Mouse (Mus musculus) spleen, adult 2 months (tissue): ENCODE data around the gene Ctu2. TPM values are rescaled to one million over a fixed set of nuclear protein-coding genes. Genes with fewer than 3 reads are reported as not detected.

ENCODE experiments used
- DNase-seq, 2 experiments: peaks; one replicate each; pipeline versions ENCODE4 v3.0.0 to v3.0.0-alpha.2; 2012 to 2021; ENCODE audit warnings: low spot score in 2 of 2, low read depth in 1 of 2
- H3K27ac ChIP-seq: fragments of 200-500 bp; 2 replicates; pipeline ENCODE4 v1.5.1; 2012; ENCODE audit warnings: low read length, inconsistent platforms; ENCODE audit not compliant: insufficient read depth
- H3K27me3 ChIP-seq: fragments of 200-500 bp; 2 replicates; pipeline ENCODE4 v1.6.1; 2012; ENCODE audit warnings: mild to moderate bottlenecking, moderate library complexity, low read length, inconsistent platforms; ENCODE audit not compliant: control insufficient read depth, insufficient read depth
- H3K36me3 ChIP-seq: fragments of 200-500 bp; 2 replicates; pipeline ENCODE4 v1.6.1; 2012; ENCODE audit warnings: mild to moderate bottlenecking, low read length, inconsistent platforms; ENCODE audit not compliant: control insufficient read depth, insufficient read depth
- H3K4me1 ChIP-seq: fragments of 200-500 bp; 2 replicates; pipeline ENCODE4 v1.6.1; 2011; ENCODE audit warnings: inconsistent platforms; ENCODE audit not compliant: control insufficient read depth, insufficient read depth, insufficient read length
- H3K4me3 ChIP-seq: fragments of 200-500 bp; 2 replicates; pipeline ENCODE4 v1.5.1; 2011; ENCODE audit warnings: mild to moderate bottlenecking, inconsistent platforms; ENCODE audit not compliant: insufficient read depth, insufficient read length; ENCODE audit errors: extremely low read depth
- CTCF ChIP-seq: fragments of 200-500 bp; IDR thresholded peaks from 2 replicates; pipeline ENCODE4 v1.5.1; 2011; ENCODE audit warnings: mild to moderate bottlenecking, inconsistent platforms; ENCODE audit not compliant: insufficient read depth, insufficient read length, insufficient replicate concordance; ENCODE audit errors: extremely low read depth
- POLR2A ChIP-seq: fragments of 200-500 bp; IDR thresholded peaks from 2 replicates; pipeline ENCODE4 v1.6.1; 2011; ENCODE audit warnings: low read depth, low read length, inconsistent platforms
- WGBS: fragments of 180-500 bp; shearing (Covaris S2); methylation state at CpG from one replicate; pipeline ENCODE4 v1.1.7; 2018; 5-methylcytosine and 5-hydroxymethylcytosine counted together
- polyA plus RNA-seq: library from polyadenylated mRNA; depleted of rRNA; stranded (reverse); fragments of >200 nt; gene quantifications from 2 replicates; pipeline ENCODE4 v1.2.3, GENCODE M21; 2012

Gene Ctu2
- polyA plus RNA-seq, 1 experiment: 40.8 TPM

DNA sequence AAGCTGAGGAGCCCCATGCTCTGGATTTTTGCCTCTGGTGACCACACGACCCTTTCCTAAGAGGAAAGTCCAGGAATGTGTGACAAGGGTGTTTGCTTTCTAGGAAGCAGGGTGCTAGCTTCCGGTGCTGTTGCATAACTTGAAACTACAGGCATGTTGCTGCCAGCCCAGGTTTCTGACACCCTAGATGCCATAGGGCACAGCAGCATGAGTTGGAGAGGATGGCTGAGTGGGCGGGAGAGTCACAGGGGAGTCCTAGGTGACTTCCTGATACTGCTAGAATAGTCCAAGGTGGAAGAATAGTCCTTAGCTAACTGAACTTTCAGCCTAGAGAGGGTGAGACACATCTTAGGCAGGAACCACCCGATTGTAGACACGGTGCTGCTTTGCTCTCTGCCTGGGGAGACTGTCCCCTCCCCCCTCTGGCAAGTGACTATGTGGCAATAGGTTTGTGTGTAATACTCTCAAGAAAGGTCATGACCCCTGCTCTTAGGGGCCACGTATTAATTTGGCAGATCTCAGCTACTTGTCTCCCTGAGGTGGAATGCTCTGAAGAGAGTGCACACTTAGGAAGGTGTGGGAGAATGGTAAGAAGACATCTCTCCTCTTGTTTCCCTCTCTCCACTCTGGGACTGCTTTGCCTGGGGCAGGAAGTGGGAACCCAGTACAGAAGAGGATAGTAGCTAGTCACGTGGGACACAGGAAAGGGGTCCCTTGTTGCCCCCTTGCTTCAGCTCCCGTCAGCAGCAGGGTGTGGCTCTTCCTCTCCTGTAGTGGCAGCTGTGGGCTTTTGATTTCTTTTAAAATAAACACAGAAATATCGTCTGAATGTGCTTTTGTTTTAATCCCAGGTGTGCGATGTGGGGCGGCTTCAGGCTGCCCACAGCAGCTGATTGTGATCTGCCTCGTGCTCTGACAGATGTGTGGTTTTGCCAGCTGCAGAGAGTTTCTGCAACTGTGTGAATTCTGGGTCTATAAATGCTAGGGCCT, 12.0 kb upstream of the Ctu2 start:
- peaks cover 23% of the 10 kb centered on the region for H3K4me1 ChIP-seq
- WGBS: 24% methylated on average over 12 of the region's 12 CpGs
- H3K4me3 ChIP-seq: no peak overlapping the region
- no peak for TF ChIP-seq CTCF
- no peak for TF ChIP-seq POLR2A
- H3K27ac ChIP-seq: peak overlapping the region; percentile 16; the same call in 1 of the 2 replicates
- H3K27me3 ChIP-seq: no peaks in the 10 kb centered on the region
- H3K36me3 ChIP-seq: peaks cover 24% of the 10 kb centered on the region
- no peak for DNase-seq

DNA sequence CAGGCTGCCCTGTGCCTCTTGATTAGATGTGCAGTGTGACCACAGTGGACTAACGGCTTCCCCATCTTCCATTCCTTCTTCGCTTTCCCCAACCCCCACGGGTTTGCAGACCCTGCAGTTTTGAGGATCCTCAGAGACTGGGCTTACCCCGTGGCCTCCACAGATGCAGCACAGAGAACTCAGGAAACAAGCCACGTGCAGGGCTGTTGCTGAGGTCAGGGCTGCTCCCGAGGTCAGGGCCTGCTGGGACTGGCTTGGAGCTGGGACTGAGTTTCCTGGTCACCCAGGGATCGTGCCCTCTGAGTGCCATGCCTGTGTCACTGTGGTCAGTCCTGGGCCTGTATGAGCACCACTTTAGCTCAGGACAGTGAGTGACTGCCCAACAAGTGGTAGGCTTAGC, 11.0 kb upstream of the Ctu2 start:
- H3K36me3 ChIP-seq: peaks cover 24% of the 10 kb centered on the region
- H3K4me1 ChIP-seq: peaks cover 22% of the 10 kb centered on the region
- H3K27me3 ChIP-seq: no peaks in the 10 kb centered on the region
- WGBS: 63% methylated on average over 7 of the region's 7 CpGs
- H3K4me3 ChIP-seq: no peak overlapping the region
- DNase-seq: no peak
- no peak for TF ChIP-seq POLR2A
- TF ChIP-seq CTCF: no peak
- no peak overlapping the region for H3K27ac ChIP-seq

DNA sequence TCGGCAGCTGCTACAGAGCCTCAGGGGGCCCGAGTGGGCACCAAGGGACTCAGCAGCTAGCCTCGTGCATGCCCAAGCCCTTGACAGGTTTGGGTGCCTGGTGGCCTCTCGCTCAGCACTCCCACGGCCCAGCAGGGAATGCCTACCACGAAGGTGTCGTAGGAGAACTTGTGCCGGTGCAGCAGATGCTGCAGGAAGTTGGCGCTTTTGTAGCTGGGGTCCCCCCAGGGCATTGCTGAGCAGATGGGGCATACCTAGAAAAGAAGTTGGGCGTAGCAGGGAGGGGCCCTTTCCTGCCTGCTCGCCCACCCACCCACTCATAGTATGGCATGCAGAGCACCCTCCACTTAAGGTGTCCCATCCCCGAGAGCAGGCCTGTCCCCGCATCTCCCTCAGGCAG, 8.1 kb upstream of the Ctu2 start:
- no peak for DNase-seq
- no peak overlapping the region for H3K4me3 ChIP-seq
- TF ChIP-seq POLR2A (no peak), CTCF (no peak)
- H3K27me3 ChIP-seq: no peaks in the 10 kb centered on the region
- H3K27ac ChIP-seq: no peak overlapping the region
- WGBS: 63% methylated on average over 13 of the region's 13 CpGs
- peaks cover 25% of the 10 kb centered on the region for H3K36me3 ChIP-seq
- peaks cover 16% of the 10 kb centered on the region; the same call in 1 of the 2 replicates for H3K4me1 ChIP-seq

DNA sequence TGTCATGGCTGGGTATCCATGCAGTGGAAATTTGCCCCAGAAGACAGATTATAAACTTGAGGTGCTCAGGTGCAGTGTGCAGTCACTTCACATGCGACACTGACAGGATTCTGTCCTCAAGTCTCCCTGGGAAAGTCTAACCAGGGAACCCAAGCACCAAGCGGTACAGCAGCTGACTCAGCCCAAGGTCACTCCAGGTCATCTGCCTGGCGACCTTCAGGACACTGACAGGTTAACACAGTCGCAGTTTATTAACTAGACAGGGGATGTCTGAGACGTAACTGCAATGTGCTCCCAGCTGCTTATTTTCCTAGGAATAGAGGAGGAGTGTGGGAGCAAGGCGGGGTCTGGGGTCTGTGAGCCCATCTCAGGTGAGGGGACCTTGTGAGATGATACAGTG, 6.5 kb upstream of the Ctu2 start:
- Histone ChIP-seq H3K27ac (peak overlapping the region; percentile 13; the same call in 1 of the 2 replicates), H3K4me3 (no peak overlapping the region), H3K4me1 (peaks cover 15% of the 10 kb centered on the region; the same call in 1 of the 2 replicates), H3K27me3 (no peaks in the 10 kb centered on the region), H3K36me3 (peaks cover 25% of the 10 kb centered on the region)
- TF ChIP-seq POLR2A (no peak), CTCF (no peak)
- DNase-seq: no peak
- 78% methylated on average over 6 of the region's 6 CpGs for WGBS

DNA sequence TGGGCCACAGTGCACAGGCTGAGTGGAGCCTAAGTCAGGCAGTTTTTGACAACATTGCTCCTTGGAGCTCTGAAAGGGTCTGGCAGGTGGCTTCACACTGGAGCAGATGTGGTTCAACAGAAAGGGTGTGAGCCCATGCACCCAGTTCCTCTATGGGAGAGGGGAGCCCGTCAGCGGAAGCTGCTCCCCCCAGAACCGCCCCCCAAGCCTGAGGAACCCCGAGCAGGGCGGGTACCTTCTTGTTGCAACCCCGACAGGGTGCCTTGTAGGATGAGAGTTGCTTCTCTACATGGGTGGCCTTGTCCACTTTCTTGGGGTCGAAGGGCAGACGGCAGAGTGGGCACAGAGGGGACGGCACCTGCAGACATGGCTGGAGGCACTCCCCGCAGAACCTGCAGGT, 6.0 kb upstream of the Ctu2 start:
- no peaks in the 10 kb centered on the region for H3K27me3 ChIP-seq
- peaks cover 18% of the 10 kb centered on the region; the same call in 1 of the 2 replicates for H3K4me1 ChIP-seq
- H3K36me3 ChIP-seq: peaks cover 25% of the 10 kb centered on the region
- DNase-seq: no peak
- TF ChIP-seq POLR2A (no peak), CTCF (no peak)
- H3K27ac ChIP-seq: peak overlapping the region; percentile 27
- peak overlapping the region; percentile 22; the same call in 1 of the 2 replicates for H3K4me3 ChIP-seq
- 49% methylated on average over 10 of the region's 10 CpGs for WGBS

DNA sequence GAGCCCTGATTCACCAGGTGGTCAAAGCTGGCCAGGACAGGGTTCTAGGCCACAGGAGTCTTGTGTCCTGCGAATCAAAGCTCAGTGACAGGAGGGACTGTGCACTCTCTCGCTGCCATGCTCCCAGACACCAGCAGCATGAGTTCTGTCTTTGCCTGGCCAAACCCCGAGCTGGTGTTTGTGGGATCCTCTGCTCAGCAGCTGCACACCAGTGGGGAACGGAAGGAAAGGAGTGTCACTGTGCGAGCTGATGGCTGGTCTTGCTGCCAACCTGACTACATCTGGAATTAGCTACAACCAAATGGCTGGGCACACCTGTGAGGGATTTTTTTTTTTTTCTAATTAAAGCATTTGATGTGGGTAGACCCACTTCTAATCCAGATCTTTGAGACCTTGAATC, 5.3 kb upstream of the Ctu2 start:
- no peak overlapping the region for H3K4me3 ChIP-seq
- TF ChIP-seq CTCF (no peak), POLR2A (no peak)
- peak overlapping the region; percentile 27 for H3K27ac ChIP-seq

DNA sequence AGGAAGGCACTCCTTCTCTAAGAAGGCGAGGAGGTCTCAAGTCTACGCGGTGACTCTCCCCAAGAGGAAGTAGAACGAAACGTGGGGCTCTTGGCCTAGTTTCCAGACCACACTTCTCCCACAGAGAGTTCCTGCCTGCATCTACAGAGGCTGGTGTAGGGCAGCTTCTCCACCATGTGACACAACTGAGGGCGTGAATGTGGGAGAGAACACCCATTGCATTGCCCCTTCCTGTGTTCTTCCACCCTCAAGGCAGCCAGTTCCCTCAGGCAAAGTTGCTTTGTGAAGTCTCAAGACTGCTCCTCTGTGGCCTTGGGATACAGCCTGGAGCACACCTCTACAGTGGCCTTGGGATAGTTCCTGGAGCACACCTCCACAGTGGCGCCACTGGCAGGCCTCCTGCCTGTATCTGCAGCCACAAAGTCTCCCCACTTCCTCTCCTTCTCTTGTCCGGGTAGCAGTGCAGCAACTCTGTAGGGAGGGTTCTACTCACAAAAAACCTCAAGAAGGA, 2.0 kb upstream of the Ctu2 start:
- Histone ChIP-seq H3K4me3 (no peak overlapping the region), H3K4me1 (peaks cover 20% of the 10 kb centered on the region; the same call in 1 of the 2 replicates), H3K27ac (peak overlapping the region; percentile 78), H3K36me3 (peaks cover 9% of the 10 kb centered on the region), H3K27me3 (no peaks in the 10 kb centered on the region)
- 7% methylated on average over 8 of the region's 8 CpGs for WGBS
- DNase-seq: peak in 1 of 2 experiments; percentile 28
- no peak for TF ChIP-seq POLR2A
- no peak for TF ChIP-seq CTCF

More for the DNA sequence above, 5.3 kb upstream of the Ctu2 start:
- Histone ChIP-seq H3K36me3 (peaks cover 24% of the 10 kb centered on the region), H3K27me3 (no peaks in the 10 kb centered on the region), H3K4me1 (peaks cover 20% of the 10 kb centered on the region; the same call in 1 of the 2 replicates)
- DNase-seq: no peak
- 28% methylated on average over 5 of the region's 5 CpGs for WGBS
